Mouse (Mus musculus) testis, adult 2 months (tissue): ENCODE measurements at regions not wholly inside any gene's neighbourhood (a gene's known extent, or its start where the extent isn't known, plus 50 kb on each side); places are given as distances from the start of the nearest gene placed in this dataset.
A peak's percentile ranks its signal among the peaks of the same experiment; 100 is the strongest.

Experiments used
- H3K27ac ChIP-seq: fragments of 200-500 bp; 2 replicates; pipeline ENCODE4 v1.5.1; 2012; ENCODE audit warnings: low read depth, low read length; ENCODE audit not compliant: control insufficient read depth, insufficient read depth
- H3K27me3 ChIP-seq: fragments of 200-500 bp; 2 replicates; pipeline ENCODE4 v1.6.1; 2012; ENCODE audit warnings: mild to moderate bottlenecking, low read length, moderate library complexity; ENCODE audit not compliant: control insufficient read depth, insufficient read depth
- H3K36me3 ChIP-seq: fragments of 200-500 bp; 2 replicates; pipeline ENCODE4 v1.6.1; 2012; ENCODE audit warnings: mild to moderate bottlenecking, low read length; ENCODE audit not compliant: control insufficient read depth, insufficient read depth
- H3K4me1 ChIP-seq: fragments of 200-500 bp; 2 replicates; pipeline ENCODE4 v1.6.1; 2012; ENCODE audit warnings: low read length; ENCODE audit not compliant: control insufficient read depth, insufficient read depth
- H3K4me3 ChIP-seq: fragments of 200-500 bp; 2 replicates; pipeline ENCODE4 v1.5.1; 2012; ENCODE audit warnings: low read depth, mild to moderate bottlenecking, low read length, moderate library complexity, mixed read lengths; ENCODE audit not compliant: control insufficient read depth
- CTCF ChIP-seq: fragments of 200-500 bp; IDR thresholded peaks from 2 replicates; pipeline ENCODE4 v1.5.1; 2012; ENCODE audit warnings: low read depth, mild to moderate bottlenecking, inconsistent platforms, low read length, moderate library complexity; ENCODE audit not compliant: control insufficient read depth, insufficient read depth, insufficient replicate concordance
- POLR2A ChIP-seq: fragments of 200-500 bp; IDR thresholded peaks from 2 replicates; pipeline ENCODE4 v1.6.1; 2012; ENCODE audit warnings: low read depth, mild to moderate bottlenecking, inconsistent platforms, low read length, moderate library complexity; ENCODE audit not compliant: control insufficient read depth

GRCm38 (mm10) chr5:148711570-148711969 lies 159.0 kb upstream of the Ubl3 start:
- Histone ChIP-seq H3K27me3 (no peaks in the 10 kb centered on the region), H3K4me3 (no peak overlapping the region), H3K27ac (no peak overlapping the region), H3K4me1 (peaks cover 8% of the 10 kb centered on the region), H3K36me3 (no peaks in the 10 kb centered on the region)
- TF ChIP-seq POLR2A (no peak), CTCF (no peak)

GRCm38 (mm10) chr5:148709111-148709771 lies 156.7 kb upstream of the Ubl3 start:
- Histone ChIP-seq H3K4me3 (no peak overlapping the region), H3K27me3 (no peaks in the 10 kb centered on the region), H3K27ac (no peak overlapping the region), H3K4me1 (peaks cover 3% of the 10 kb centered on the region), H3K36me3 (no peaks in the 10 kb centered on the region)
- TF ChIP-seq CTCF = no peak
- no peak for TF ChIP-seq POLR2A

GRCm38 (mm10) chr5:148708014-148708741 lies 155.6 kb upstream of the Ubl3 start:
- peak overlapping the region; percentile 11; the same call in 1 of the 2 replicates for H3K27ac ChIP-seq
- peaks cover 3% of the 10 kb centered on the region for H3K4me1 ChIP-seq
- no peak for TF ChIP-seq CTCF
- no peak for TF ChIP-seq POLR2A
- H3K27me3 ChIP-seq = no peaks in the 10 kb centered on the region
- H3K4me3 ChIP-seq = no peak overlapping the region
- no peaks in the 10 kb centered on the region for H3K36me3 ChIP-seq

GRCm38 (mm10) chr5:148707335-148707734 lies 154.7 kb upstream of the Ubl3 start:
- peaks cover 3% of the 10 kb centered on the region for H3K4me1 ChIP-seq
- no peak overlapping the region for H3K27ac ChIP-seq
- H3K36me3 ChIP-seq = no peaks in the 10 kb centered on the region
- H3K27me3 ChIP-seq = no peaks in the 10 kb centered on the region
- no peak for TF ChIP-seq POLR2A
- no peak for TF ChIP-seq CTCF
- no peak overlapping the region for H3K4me3 ChIP-seq

GRCm38 (mm10) chr5:148706323-148707120 lies 153.9 kb upstream of the Ubl3 start:
- Histone ChIP-seq H3K27me3 (no peaks in the 10 kb centered on the region), H3K27ac (no peak overlapping the region), H3K4me1 (peaks cover 9% of the 10 kb centered on the region), H3K4me3 (no peak overlapping the region), H3K36me3 (no peaks in the 10 kb centered on the region)
- TF ChIP-seq POLR2A (no peak), CTCF (no peak)

GRCm38 (mm10) chr5:148704769-148705168 lies 152.2 kb upstream of the Ubl3 start:
- Histone ChIP-seq H3K4me3 (no peak overlapping the region), H3K36me3 (no peaks in the 10 kb centered on the region), H3K27me3 (no peaks in the 10 kb centered on the region), H3K27ac (no peak overlapping the region), H3K4me1 (peaks cover 9% of the 10 kb centered on the region)
- TF ChIP-seq CTCF = no peak
- TF ChIP-seq POLR2A = no peak

GRCm38 (mm10) chr5:148701859-148702258 lies 149.3 kb upstream of the Ubl3 start:
- H3K27me3 ChIP-seq = no peaks in the 10 kb centered on the region
- H3K4me1 ChIP-seq = peaks cover 6% of the 10 kb centered on the region
- H3K27ac ChIP-seq = peak overlapping the region; percentile 27
- no peaks in the 10 kb centered on the region for H3K36me3 ChIP-seq
- TF ChIP-seq CTCF (no peak), POLR2A (no peak)
- H3K4me3 ChIP-seq = peak overlapping the region; percentile 2; the same call in 1 of the 2 replicates
